Mouse (Mus musculus) limb, embryonic 14.5 days (tissue): ENCODE data around the gene Grk5. TPM values are rescaled to one million over a fixed set of nuclear protein-coding genes. Genes with fewer than 3 reads are reported as not detected.

Experiments
- ATAC-seq: fragments of 200-750 bp; cut with Nextera tagmentation; 2 replicates; pipeline ENCODE4 v1.8.0; 2017; ENCODE audit warnings: low read depth, moderate number of reproducible peaks, moderate TSS enrichment; ENCODE audit not compliant: low FRiP score
- DNase-seq: peaks from one replicate; pipeline ENCODE4 v3.0.0-alpha.2; 2015; ENCODE audit warnings: low spot score
- H3K27ac ChIP-seq: fragments of 300-500 bp; sonication (generic); replicated peaks from 2 replicates; pipeline ENCODE4 v1.5.1; 2014; ENCODE audit warnings: low read depth, mild to moderate bottlenecking, low read length, moderate library complexity, mixed read lengths
- H3K27me3 ChIP-seq: fragments of 300-500 bp; sonication (generic); 2 replicates; pipeline ENCODE4 v1.6.1; 2014; ENCODE audit warnings: low read length, mixed read lengths; ENCODE audit not compliant: control insufficient read depth, insufficient read depth
- H3K36me3 ChIP-seq: fragments of 300-500 bp; sonication (generic); 2 replicates; pipeline ENCODE4 v1.6.1; 2014; ENCODE audit warnings: mild to moderate bottlenecking, low read length, moderate library complexity, mixed read lengths; ENCODE audit not compliant: control insufficient read depth, insufficient read depth
- H3K4me1 ChIP-seq: fragments of 300-500 bp; sonication (generic); 2 replicates; pipeline ENCODE4 v1.6.1; 2014; ENCODE audit warnings: antibody characterized with exemption, low read length, mixed read lengths; ENCODE audit not compliant: control insufficient read depth, insufficient read depth
- H3K4me2 ChIP-seq: fragments of 300-500 bp; sonication (generic); replicated peaks from 2 replicates; pipeline ENCODE4 v1.6.1; 2014; ENCODE audit warnings: low read depth, mild to moderate bottlenecking, low read length, moderate library complexity; ENCODE audit not compliant: severe bottlenecking
- H3K4me3 ChIP-seq: fragments of 300-500 bp; sonication (generic); replicated peaks from 2 replicates; pipeline ENCODE4 v1.5.1; 2014; ENCODE audit warnings: low read length
- H3K9ac ChIP-seq: fragments of 300-500 bp; sonication (generic); 2 replicates; pipeline ENCODE4 v1.6.1; 2014; ENCODE audit warnings: mild to moderate bottlenecking, low read depth, low read length, moderate library complexity; ENCODE audit not compliant: severe bottlenecking
- H3K9me3 ChIP-seq: fragments of 300-500 bp; sonication (generic); 2 replicates; pipeline ENCODE4 v1.6.1; 2016; ENCODE audit warnings: low read length; ENCODE audit not compliant: control insufficient read depth
- POLR2A ChIP-seq: fragments of 200-500 bp; IDR thresholded peaks from 2 replicates; pipeline ENCODE4 v1.8.0; 2012; ENCODE audit warnings: inconsistent platforms, mild to moderate bottlenecking, moderate library complexity, borderline replicate concordance; ENCODE audit not compliant: insufficient read depth, insufficient read length; ENCODE audit errors: extremely low read depth
- WGBS: fragments of 180-500 bp; shearing (Covaris S2); extraction: QIAGEN DNeasy Blood & Tissue Kit; methylation state at CpG from one replicate; pipeline ENCODE4 v1.1.7; 2014; 5-methylcytosine and 5-hydroxymethylcytosine counted together
- polyA plus RNA-seq, 2 experiments: library from polyadenylated mRNA; depleted of rRNA in 1 of 2; stranded (reverse) in 1 of 2; unstranded in 1 of 2; fragments of >200 nt; fragmentation: Nextera tagmentation in 1 of 2; extraction: Ambion mirVana in 1 of 2; gene quantifications; 2 replicates each; pipeline versions ENCODE4 v1.2.1 to v1.2.3; 2012 to 2014

The Grk5 gene
- polyA plus RNA-seq, 2 experiments: 3.2 to 3.8 TPM

DNA sequence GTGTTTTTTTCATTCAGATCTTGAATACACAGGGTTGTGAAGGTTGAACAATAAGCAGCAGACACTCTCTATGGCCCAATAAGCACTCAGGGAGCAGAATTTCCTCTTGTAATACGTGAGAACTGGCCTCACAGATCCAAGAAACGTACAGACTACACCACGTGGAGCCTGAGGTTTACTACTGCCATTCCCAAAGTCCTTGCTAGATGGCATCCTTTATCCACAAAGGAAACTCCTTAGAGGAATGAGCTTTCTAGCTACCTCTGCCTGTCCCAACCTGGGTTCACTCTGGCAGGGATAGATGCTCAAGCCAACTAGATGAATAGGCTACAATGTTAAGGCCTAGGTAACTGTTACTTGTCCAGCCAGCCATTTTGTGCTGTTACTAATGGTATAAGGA, 6.4 kb upstream of the Grk5 start:
- Histone ChIP-seq H3K4me2 (no peak overlapping the region), H3K4me1 (no peaks in the 10 kb centered on the region), H3K4me3 (no peak overlapping the region), H3K36me3 (no peaks in the 10 kb centered on the region), H3K27me3 (no peaks in the 10 kb centered on the region), H3K9me3 (no peaks in the 10 kb centered on the region), H3K9ac (no peak overlapping the region), H3K27ac (no peak overlapping the region)
- 5% methylated on average over 3 of the region's 3 CpGs for WGBS
- DNase-seq: peak; percentile 53
- TF ChIP-seq POLR2A: no peak
- no peak for ATAC-seq

- DNase-seq (no peak), ATAC-seq (no peak)
Observed at GRCm38 (mm10) chr19:60887637-60888036, 1.9 kb upstream of the Grk5 start.

GRCm38 (mm10) chr19:60889101-60889713, 342 bp upstream of the Grk5 start:
- H3K4me1 ChIP-seq: peaks cover 9% of the 10 kb centered on the region; the same call in 1 of the 2 replicates
- no peaks in the 10 kb centered on the region for H3K36me3 ChIP-seq
- H3K9me3 ChIP-seq: no peaks in the 10 kb centered on the region
- peak overlapping the region; percentile 74 for H3K4me3 ChIP-seq
- no peaks in the 10 kb centered on the region for H3K27me3 ChIP-seq
- H3K4me2 ChIP-seq: peak overlapping the region; percentile 75
- H3K27ac ChIP-seq: peak overlapping the region; percentile 97
- 8% methylated on average over 17 of the region's 17 CpGs for WGBS
- TF ChIP-seq POLR2A: no peak
- no peak; the same call in 1 of the 2 replicates for ATAC-seq
- H3K9ac ChIP-seq: peak overlapping the region; percentile 79; the same call in 1 of the 2 replicates
- DNase-seq: peak; percentile 46

More at GRCm38 (mm10) chr19:60887637-60888036, 1.9 kb upstream of the Grk5 start:
- Histone ChIP-seq H3K9ac (no peak overlapping the region), H3K4me3 (no peak overlapping the region), H3K4me1 (peaks cover 9% of the 10 kb centered on the region; the same call in 1 of the 2 replicates), H3K36me3 (no peaks in the 10 kb centered on the region), H3K27ac (no peak overlapping the region), H3K4me2 (no peak overlapping the region), H3K27me3 (no peaks in the 10 kb centered on the region), H3K9me3 (no peaks in the 10 kb centered on the region)
- no peak for TF ChIP-seq POLR2A
- WGBS: 92% methylated on average over 2 of the region's 2 CpGs

DNA sequence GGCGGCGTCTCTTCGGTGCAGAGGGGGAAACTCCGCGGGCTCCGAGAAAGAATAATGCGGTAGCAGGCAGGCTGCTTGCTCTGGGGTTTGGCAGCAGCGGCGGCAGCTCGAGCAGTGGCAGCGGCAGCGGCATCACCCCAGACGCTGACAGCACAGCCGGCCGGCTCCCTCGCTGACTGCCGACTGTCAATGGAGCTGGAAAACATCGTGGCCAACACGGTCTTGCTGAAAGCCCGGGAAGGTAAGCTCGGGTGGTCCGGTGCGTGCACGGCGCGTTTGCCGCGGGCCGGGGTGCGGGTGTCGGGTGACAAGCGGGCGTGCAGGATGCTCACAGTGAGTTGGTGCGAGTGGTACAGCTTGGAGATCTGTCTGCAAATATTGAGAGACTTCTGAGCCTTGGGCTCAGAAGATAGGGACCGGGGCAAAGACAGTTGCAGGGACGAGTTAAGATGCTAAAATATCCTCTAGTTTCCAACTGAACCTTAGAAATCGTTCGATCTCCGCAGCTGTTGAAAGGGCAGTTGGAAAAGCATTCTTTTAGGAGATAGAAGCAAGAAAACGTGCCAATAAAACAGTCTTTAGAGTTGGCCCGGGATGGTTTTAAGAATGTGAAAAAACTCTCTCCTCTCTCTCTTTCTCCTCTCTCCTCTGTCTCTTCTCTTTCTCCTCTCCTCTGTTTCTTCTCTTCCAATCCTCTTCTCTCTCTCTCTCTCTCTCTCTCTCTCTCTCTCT, 1.0 kb downstream of the Grk5 start:
- no peak for TF ChIP-seq POLR2A
- H3K4me2 ChIP-seq: peak overlapping the region; percentile 75
- H3K9me3 ChIP-seq: no peaks in the 10 kb centered on the region
- H3K9ac ChIP-seq: peak overlapping the region; percentile 79
- DNase-seq (no peak), ATAC-seq (peak; percentile 23; the same call in 1 of the 2 replicates)
- peak overlapping the region; percentile 68 for H3K27ac ChIP-seq
- H3K27me3 ChIP-seq: no peaks in the 10 kb centered on the region
- H3K36me3 ChIP-seq: no peaks in the 10 kb centered on the region
- under 1% methylated on average over 36 of the region's 41 CpGs for WGBS
- peaks cover 9% of the 10 kb centered on the region; the same call in 1 of the 2 replicates for H3K4me1 ChIP-seq
- peak overlapping the region; percentile 74 for H3K4me3 ChIP-seq

- no peak for TF ChIP-seq POLR2A
- H3K27ac ChIP-seq: no peak overlapping the region
- H3K27me3 ChIP-seq: no peaks in the 10 kb centered on the region
- peak overlapping the region; percentile 75 for H3K4me2 ChIP-seq
- no peaks in the 10 kb centered on the region for H3K9me3 ChIP-seq
- no peak for DNase-seq
- WGBS: 9% methylated on average over 5 of the region's 5 CpGs
- H3K4me3 ChIP-seq: peak overlapping the region; percentile 74
- peaks cover 9% of the 10 kb centered on the region; the same call in 1 of the 2 replicates for H3K4me1 ChIP-seq
- H3K9ac ChIP-seq: no peak overlapping the region
- no peak for ATAC-seq
- H3K36me3 ChIP-seq: no peaks in the 10 kb centered on the region
Observed at GRCm38 (mm10) chr19:60891123-60891470, 1.5 kb downstream of the Grk5 start.
